Mouse (Mus musculus): ENCODE measurements around the gene Map1b. TPM values are rescaled to one million over a fixed set of nuclear protein-coding genes. Genes with fewer than 3 reads are reported as not detected.

The Map1b gene
- total RNA-seq, 4 experiments from 2014 or later, result 564 to 711 (median 629) TPM

DNA sequence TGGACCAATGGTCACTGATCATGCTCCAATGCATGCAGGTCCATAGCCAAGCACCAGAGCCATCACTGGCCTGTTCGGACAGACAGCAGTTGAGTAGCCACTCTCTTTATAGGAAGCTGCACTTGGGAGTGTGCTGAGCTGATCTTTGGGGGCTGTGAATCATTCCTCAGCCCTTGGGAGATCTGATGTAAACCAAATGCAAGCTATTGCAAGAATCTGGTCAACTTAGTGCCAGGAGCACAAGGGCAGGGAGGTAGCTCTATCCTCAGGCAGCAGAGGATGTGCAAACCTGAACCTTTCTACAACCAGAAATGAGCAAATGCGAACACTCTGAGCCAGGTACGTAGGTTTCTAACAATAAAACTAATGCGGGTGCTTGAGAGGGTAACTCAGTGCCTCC lies 26.3 kb downstream of the Map1b start:
- no peak for DNase-seq (ENCODE audit: low spot score in 2 of 2)

DNA sequence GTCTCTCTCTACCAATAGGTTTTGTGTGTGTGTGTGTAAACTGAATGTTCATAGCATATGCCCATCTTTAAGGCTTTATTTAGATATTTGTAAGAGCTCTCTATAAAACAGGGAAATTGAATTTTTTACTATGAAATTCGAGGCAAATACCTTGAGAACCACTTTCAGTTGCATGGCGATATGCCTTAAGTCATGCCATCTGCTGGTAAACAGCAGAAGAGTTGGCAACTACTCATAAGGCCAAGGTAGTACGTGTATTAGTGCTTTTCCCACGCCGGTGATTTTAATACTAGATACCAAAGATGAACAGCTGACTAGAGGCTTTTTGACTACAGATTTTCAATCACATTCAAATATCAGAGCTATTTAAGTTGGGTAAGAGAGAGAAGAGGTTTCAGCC lies 27.2 kb downstream of the Map1b start:
- DNase-seq (ENCODE audit: low spot score in 2 of 2), result no peak

DNA sequence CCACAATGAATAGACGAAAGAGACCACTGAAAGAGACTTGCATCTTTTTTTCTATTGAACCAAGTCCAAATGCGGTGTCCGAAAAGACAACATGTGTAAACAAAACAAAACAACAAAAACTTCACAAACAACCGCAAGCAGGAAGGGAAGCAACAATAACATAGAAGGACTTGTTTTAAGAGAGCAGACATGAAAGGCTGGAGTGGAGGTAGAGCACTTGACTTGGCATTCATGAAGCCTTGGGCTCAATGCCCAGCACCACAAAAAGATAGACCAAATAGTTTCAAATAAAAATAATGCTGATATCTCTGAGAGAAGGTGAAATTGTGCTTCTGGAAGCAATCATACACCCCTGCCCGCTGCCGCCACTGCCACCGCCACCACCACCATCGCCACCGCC lies 30.5 kb downstream of the Map1b start:
- DNase-seq (ENCODE audit: low spot score in 2 of 2), result no peak

DNA sequence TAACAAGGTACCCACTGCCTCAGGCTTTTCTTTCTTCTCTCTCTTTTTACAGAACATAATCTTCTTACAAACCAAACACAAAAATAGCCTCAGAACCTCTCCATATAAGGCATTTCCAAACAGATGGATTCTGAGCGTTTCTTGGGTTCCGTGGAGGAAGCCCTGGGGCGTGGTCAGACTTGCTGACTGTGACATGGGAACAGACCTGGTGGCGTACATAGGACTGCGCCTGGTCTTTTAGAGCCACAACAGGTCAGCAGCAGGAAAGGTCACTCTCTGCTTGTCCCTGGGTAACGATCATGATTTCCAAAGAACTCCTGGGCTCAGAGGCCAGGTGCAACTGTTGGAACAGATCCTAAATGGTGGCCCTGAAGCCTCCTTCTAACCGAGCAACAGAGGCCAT lies 31.0 kb downstream of the Map1b start:
- DNase-seq (ENCODE audit: low spot score in 2 of 2), result no peak

DNA sequence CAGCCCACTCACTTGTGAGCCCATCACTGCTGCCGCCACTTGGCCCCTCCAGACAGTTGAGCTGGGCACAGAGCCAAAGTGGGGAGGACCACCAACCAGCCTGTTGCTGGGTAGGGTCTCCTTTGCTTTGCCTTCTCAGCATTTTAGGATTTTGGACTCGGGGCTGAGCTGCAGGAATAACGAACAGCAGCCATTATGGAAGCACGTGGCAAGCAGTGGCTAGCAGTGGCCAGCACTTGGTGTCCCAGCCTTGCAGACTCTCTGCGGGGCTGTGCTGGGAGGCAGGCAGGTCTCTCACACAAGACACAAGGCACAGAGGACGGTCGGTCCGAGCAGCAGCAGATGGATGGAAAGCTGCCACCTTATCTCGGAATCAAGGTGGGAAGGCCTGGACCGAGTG lies 31.4 kb downstream of the Map1b start:
- no peak for DNase-seq (ENCODE audit: low spot score in 2 of 2)

DNA sequence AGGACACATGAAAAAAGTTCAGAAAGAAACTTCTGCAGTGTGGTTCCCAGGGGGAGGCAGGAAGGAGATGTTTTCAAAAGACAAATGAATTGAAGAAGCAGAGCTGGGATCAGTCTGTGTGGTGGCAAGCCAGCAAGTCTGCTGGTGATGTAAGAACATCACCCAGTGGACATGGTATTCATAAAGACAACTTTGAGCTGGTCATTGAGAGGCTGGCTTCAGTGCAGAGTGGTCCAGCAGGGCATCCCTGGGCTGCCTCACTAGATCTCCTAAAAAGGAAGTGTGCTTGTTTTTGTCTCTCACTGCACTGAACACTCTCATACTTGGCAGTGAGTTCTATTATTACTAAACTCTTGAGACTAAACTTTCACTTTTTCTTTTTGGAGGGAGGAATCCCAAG lies 32.9 kb downstream of the Map1b start:
- no peak for DNase-seq (ENCODE audit: low spot score in 2 of 2)

DNA sequence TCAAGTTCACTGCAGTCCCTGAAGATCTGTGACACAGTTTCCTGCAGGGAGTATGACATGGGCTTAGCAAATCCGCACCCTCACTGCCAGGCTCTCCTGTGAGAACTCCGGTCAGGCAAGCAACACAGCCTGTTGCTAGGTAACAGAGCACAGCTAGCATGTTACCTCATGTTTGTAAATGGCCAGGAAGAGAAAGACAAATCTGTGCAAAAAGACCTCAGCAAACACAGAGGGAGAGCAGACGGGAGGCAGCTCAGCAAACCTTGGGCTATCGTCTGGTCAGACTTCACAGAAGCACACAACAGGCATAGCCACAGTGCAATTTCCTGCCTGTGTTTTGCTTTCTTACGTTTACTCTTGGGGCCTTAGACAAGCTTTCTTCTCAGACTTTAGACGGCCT lies 40.9 kb downstream of the Map1b start:
- no peak for DNase-seq (ENCODE audit: low spot score in 2 of 2)

DNA sequence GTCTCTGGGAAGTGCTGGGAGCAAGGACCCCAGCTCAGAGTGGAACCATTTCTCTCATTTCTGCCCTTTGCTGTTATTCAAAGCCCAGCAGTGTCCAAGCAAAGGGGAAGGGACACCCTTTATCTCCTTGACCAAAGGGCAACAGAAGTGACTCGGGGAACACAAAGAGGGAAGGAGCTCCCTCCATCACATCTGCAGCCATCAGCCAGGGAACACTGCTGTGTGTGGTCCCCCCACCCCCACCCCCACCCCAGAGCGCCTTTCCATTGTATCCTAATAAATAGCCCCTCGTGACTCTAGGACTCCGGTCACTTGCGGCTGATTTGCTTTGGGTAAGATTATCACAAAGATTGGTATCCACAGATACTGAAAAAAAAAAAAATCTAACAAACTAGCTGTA lies 41.3 kb downstream of the Map1b start:
- DNase-seq (ENCODE audit: low spot score in 2 of 2), result no peak

DNA sequence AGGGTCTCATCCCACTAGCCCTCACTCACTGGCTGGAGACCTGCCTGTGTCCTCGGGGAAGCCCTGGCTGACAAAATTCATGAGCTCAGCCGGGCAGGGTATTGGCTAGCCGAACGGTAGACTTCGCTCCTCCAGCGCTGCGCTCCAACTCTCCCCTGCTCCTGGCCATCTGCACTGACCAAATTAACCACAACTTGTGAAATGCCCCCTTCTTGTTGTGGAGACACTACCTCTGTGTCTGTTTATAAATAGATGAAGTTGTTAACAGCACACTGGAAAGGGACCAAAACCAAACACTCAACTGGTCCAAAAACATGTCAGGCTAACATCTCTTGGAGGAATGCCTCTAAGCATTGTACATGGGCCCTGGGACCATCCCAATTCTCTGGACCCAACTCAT lies 42.2 kb downstream of the Map1b start:
- DNase-seq (ENCODE audit: low spot score in 2 of 2), result no peak

DNA sequence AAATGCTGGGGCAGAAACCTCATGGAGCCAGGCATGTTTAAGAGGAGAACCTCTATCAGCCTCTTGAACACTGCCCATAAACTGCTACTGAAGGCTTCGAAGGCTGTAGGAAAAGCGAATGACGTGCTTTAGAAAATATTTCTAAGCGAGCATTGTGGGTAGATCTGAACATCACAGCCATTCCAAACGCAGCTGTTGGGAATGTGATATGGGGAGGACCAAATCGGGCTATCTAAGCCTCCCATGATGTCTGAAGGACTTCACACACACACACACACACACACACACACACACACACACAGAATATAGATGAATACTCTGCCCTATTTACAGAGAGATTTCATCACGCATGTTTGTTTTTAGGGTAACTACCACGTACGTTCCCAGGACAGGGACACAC lies 44.3 kb downstream of the Map1b start:
- no peak for DNase-seq (ENCODE audit: low spot score in 2 of 2)

DNA sequence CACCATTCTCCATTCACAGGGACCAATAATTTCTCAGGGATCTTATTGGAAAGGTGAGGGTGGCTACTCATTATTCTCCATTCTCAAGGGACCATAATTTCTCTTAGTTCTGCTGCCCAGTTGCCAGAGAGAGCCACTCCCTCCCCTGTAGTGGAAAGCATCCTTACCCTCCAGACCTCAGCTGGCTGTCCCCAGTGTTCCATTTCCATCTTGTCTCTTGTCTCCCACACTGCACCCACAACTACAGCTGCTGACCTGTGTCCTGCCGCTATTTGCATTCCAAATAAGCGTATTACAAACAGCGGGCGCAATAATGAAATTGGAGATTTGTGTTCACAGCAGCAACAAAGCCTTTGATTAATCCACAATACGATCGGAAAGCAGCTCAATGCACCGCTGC lies 46.3 kb downstream of the Map1b start:
- DNase-seq (ENCODE audit: low spot score in 2 of 2), result no peak

DNA sequence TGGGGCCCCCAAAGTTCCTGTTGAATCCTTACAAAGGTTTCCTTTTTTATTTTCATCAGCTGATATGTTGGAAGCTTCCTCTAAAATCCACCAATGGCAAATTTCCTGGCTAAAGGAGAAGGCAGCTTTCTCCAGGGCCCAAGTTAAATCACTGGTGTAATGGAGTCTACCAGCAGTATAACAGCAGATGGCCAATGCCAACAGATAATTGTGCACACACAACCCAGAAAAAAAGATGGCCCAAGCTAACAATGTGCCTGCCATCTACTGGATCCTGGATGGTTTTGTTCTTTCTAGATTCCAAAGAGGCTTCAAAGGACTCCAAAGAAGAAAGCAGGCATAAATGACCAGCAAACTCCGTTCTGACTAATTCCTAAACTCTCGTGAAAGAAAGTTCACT lies 48.1 kb downstream of the Map1b start:
- DNase-seq (ENCODE audit: low spot score in 2 of 2), result no peak

DNA sequence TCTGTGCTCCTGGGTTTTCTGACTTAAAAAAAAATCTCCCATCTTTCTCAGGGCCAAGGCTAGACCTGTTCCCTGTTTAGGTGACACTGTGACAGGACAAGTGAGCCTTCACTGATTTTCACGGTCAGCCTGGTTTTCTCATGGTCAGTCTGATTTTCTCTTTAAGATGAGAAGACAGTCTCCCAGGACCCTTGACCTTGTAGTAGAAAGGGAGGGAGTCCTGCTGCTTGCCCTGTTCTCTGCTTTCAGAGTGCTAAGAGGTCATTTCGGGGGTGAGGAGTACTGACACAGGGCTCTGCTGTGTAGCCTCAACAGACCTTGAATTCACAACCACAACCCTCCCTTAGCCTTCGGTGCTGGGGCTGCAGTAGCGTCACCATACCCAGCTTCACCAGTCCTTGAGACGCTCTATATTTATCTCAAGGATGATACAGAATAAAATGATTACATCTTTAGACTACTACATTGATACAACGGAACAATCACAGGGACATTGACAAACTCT lies 49.5 kb downstream of the Map1b start:
- no peak for DNase-seq (ENCODE audit: low spot score in 2 of 2)

DNA sequence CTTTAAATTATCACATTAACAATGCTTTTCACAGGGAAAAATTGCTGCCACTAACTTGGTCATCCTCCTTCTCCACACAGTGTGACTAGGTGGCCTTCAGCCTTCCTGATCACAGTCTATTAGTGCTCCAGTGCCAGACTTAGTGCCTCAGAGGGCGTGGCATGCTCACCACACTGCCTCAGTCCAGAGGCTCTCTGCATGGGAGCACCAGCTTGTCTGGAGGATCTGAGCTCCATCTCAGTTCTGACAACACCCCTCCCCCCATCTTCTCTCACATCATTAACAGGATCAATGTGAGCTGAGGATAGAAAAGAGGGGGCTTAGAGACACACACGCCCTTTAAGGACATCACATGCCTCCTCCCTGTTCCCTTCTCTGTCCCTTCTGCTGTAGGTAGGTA lies 50.3 kb downstream of the Map1b start:
- no peak for DNase-seq (ENCODE audit: low spot score in 2 of 2)

DNA sequence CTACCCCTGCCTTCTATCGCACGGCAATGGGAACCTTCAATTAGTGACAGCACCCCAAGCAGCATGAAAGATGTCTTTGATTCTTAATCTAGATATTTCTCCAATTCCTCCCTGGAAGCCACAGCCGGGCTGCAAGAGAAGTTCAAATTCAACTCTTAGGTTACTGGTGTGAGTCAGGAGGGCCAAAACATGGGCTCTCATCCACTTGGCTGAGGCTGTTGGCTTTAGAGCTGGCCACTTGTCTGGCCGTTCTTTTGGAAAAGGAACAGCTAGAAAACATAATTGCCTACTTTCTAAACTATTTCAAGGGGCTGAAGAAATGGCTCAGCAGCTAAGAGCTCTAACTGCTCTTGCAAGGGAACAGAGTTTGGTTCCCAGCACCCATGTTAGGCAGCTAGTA lies 51.8 kb downstream of the Map1b start:
- DNase-seq (ENCODE audit: low spot score in 2 of 2), result no peak

DNA sequence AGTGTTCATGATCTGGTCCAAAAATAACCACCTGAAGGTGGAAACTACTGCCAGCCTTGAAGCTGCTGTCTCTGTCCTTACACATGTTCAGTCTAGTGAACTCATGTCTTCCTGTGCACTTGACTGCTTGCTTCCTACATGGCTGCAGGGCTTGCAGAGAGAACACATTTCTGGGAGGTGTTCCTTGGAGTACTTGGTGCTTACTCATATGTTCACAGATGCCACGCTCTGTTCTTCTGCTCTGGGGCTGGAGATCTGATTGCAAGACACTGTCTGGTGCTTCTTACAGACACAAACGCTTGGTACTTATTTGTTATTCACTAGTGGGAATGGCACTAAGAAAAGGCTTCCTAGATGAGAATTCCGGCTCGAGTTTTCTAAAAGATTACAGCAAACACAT lies 54.5 kb downstream of the Map1b start:
- DNase-seq (ENCODE audit: low spot score in 2 of 2), result no peak

DNA sequence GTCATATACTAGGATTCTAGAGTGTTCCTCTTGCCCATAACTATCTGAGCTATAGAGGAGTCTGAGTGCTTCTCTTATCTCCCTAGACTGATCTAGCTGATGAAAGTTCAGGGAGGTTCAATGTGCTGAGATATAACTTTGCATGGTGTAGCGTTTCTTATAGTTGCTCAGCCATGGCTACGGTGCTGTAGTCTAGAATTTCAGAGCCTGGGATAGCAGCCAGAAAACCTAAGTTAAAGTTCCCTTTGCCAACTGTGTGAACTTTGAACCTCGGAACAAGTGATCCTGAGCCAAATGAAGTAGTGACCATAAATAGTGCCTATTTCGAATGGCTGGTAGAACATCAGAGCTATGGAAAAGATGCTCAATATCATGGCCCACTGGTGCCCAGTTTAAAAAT lies 56.7 kb downstream of the Map1b start:
- DNase-seq (ENCODE audit: low spot score in 2 of 2), result no peak

DNA sequence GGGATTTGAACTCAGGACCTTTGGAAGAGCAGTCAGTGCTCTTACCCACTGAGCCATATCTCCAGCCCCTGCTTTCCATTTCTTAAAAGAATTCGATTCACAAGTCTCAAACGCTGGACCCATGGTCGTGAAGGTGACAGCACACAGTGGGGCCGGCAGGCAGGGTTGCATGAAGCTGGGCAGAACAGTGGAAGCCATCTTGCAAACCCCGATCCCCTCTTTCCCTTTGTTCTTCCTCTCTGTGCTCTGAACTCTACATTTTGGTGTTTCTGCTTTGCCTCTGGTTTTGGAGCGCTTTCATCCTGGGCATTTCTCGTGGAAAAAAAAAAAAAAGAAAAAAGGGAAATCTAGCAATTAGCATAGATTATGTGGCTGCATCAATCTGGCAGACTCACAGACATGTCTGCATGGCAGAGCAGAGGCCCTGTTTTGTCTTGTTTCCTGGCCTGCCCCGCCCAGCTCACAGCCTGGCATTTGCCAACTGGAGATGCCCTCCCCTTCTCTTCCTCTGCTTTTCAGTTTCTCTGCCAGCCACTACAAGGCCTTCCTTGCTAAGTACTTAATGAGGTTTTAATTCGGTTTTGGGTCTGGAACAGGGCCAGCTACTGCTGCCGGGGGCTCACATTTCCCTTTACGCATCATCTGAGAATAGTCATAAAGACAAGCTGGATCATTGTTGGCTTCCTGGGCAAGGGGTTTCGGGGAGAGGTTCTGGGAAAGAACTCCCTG lies 57.5 kb downstream of the Map1b start:
- no peak for DNase-seq (ENCODE audit: low spot score in 2 of 2)

DNA sequence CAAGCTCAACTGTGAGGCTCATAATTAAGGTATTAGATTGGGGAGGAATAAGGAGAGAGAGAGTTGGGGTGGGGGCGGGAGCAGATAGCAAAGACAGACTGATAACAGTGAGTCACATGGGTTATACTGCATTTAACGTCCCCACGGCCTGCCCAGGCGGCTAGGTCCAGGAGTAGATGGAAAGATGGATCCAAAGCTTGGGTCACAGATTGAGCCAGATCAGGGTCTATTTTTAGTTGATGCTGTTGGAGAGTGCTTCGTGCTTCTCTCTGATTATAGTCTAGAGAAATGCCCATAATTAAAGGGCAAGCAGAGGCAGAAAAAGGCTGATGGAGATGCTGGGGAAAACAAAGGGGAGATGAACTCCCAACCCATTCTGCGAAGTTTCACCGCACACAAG lies 61.4 kb downstream of the Map1b start:
- DNase-seq (ENCODE audit: low spot score in 2 of 2), result no peak

DNA sequence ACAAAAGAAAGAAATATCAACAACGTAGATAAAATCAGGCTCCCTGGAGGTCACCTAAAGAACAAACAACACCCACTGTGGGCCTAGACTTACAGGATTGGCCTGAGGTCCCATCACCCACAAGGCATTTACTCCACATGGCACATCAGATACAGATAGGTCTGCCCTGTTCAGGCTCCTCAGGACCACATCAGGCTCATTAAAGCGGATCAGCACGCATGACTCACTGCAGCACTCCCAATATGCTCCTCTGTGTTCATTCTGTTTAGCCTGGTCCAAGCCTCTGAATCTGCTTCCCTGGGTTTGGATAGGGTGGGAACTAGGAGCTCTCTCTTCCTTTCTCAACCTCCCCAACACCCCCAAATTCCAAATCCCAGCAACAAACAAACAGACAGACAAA lies 63.9 kb downstream of the Map1b start:
- no peak for DNase-seq (ENCODE audit: low spot score in 2 of 2)

DNA sequence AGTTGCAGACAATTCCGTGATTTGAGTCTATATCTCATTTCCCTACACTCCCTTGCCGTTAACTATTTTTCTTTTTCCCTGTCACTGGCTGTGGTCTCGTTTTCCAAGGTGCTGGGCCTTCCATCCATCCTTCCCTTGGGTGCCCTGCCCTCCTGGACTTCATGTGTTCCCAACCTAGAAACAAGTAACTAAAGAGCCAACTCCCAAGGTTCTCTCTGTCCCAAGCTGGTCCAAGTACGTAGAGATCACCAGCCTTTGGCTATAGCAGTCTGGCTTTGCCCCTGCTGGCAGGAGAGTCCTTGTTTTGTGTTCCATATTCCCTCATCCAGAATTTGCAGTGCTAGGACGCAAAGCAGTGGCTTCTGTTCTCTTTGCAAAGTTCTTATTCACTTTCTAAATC lies 65.1 kb downstream of the Map1b start:
- no peak for DNase-seq (ENCODE audit: low spot score in 2 of 2)

DNA sequence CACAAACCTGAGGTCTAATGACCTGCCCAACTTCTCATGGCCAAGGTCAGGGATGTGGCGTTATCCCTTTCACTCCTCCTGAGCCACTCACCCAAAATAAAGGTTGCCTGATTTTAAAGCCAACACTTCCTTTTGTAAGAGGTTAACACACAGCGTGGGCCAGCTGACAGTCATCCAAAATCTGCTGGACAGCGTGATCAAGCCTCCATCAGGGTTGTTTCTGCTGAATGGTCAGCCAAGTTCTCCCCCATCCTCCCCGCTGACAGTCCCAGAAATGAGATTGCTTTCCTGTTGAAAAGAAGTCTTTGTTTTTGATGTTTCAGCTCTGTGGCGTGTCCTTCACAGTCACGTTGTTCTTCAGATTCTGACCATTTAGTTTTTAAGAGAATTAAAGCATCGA lies 65.6 kb downstream of the Map1b start:
- no peak for DNase-seq (ENCODE audit: low spot score in 2 of 2)

DNA sequence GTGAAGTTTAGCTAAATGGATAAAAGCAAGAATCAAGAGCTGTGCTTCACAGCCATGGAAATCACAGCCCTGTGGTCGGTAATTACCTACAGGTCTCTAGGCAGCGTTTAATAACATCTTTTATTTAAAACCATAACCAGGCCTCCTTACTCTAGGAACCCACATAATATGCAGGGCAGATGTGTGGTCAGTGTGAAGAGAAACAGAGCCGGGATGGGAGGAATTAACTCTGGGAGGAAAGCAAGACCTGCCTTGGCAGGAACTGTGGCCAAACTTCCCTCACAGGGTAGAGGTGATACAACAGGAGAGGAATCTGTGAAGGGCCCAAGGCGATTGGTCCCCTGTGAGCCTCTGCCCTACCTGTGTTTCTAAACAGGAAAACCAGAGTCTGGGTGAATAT lies 66.8 kb downstream of the Map1b start:
- no peak for DNase-seq (ENCODE audit: low spot score in 2 of 2)

DNA sequence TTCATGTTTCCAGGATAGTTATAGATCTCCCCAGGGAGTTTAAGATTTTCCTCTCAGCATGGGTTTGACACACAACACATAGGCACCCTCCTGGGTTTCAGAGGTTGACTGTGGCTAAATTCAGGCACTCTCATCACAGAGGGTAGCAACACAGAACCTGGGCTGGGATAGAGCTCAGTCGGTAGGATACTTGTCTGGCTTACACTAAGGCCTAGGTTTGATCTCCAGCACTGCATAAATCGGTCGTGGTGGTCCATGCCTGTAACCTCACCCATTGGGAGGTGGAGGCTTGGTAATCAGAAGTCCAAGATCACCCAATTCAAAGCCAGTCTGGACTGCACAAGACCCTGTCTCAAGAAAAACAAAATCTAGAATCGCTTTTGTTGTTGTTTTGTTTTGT lies 68.1 kb downstream of the Map1b start:
- no peak for DNase-seq (ENCODE audit: low spot score in 2 of 2)

Measured in left cerebral cortex, adult 8-10 months (tissue).